Mouse (Mus musculus) frontal cortex, postnatal 10 days (tissue): Measurements from ENCODE around the gene Zbtb37.
"Not testable (repeated sequence)": the region's sequence is repeated elsewhere in the genome, so short reads cannot be mapped to it uniquely, and the experiment has no call there.

Experiments used
- DNase-seq, 2 experiments: peaks; one replicate each; pipeline ENCODE4 v3.0.0; 2022; ENCODE audit warnings: low spot score in 2 of 2, mixed read lengths in 1 of 2

Zbtb37 gene

GRCm38 (mm10) chr1:161033856-161034434 lies 704 bp downstream of the Zbtb37 start:
- DNase-seq = no peak

GRCm38 (mm10) chr1:161032345-161032744 lies 2.3 kb downstream of the Zbtb37 start:
- DNase-seq = no peak

- DNase-seq = no peak
Measured at GRCm38 (mm10) chr1:161031881-161032280, 2.8 kb downstream of the Zbtb37 start.

- no peak for DNase-seq
Measured at GRCm38 (mm10) chr1:161030058-161030457, 4.6 kb downstream of the Zbtb37 start.

- not testable (repeated sequence) for DNase-seq
Measured at GRCm38 (mm10) chr1:161028427-161028826, 6.2 kb downstream of the Zbtb37 start.

GRCm38 (mm10) chr1:161027196-161027595 lies 7.5 kb downstream of the Zbtb37 start:
- no peak for DNase-seq

GRCm38 (mm10) chr1:161025410-161026210 lies 9.0 kb downstream of the Zbtb37 start:
- DNase-seq = no peak

GRCm38 (mm10) chr1:161020051-161020450 lies 14.6 kb downstream of the Zbtb37 start:
- no peak for DNase-seq

GRCm38 (mm10) chr1:161016378-161016777 lies 18.3 kb downstream of the Zbtb37 start:
- no peak for DNase-seq

- no peak for DNase-seq
Measured at GRCm38 (mm10) chr1:161010436-161010835, 24.2 kb downstream of the Zbtb37 start.

GRCm38 (mm10) chr1:161008038-161008437 lies 26.6 kb downstream of the Zbtb37 start:
- no peak for DNase-seq

GRCm38 (mm10) chr1:161006471-161006870 lies 28.2 kb downstream of the Zbtb37 start:
- DNase-seq = no peak

GRCm38 (mm10) chr1:161005526-161005925 lies 29.1 kb downstream of the Zbtb37 start:
- DNase-seq = no peak

GRCm38 (mm10) chr1:161004942-161005341 lies 29.7 kb downstream of the Zbtb37 start:
- DNase-seq = no peak

GRCm38 (mm10) chr1:160993851-160994250 lies 40.8 kb downstream of the Zbtb37 start:
- DNase-seq = no peak

GRCm38 (mm10) chr1:160989395-160989794 lies 45.3 kb downstream of the Zbtb37 start:
- DNase-seq = no peak

- DNase-seq = no peak
Measured at GRCm38 (mm10) chr1:160986881-160987635, 47.6 kb downstream of the Zbtb37 start.

- no peak for DNase-seq
Measured at GRCm38 (mm10) chr1:160985477-160985876, 49.2 kb downstream of the Zbtb37 start.

- DNase-seq = not testable (repeated sequence)
Measured at GRCm38 (mm10) chr1:160984731-160985130, 49.9 kb downstream of the Zbtb37 start.

- no peak for DNase-seq
Measured at GRCm38 (mm10) chr1:160982887-160983286, 51.8 kb downstream of the Zbtb37 start.

GRCm38 (mm10) chr1:160981337-160981736 lies 53.3 kb downstream of the Zbtb37 start:
- DNase-seq = no peak

- no peak for DNase-seq
Measured at GRCm38 (mm10) chr1:160980537-160981234, 54.0 kb downstream of the Zbtb37 start.
